Mouse (Mus musculus): Measurements from ENCODE around the gene Hspb3. TPM values are rescaled to one million over a fixed set of nuclear protein-coding genes. Genes with fewer than 3 reads are reported as not detected.

Hspb3 gene
- total RNA-seq, 2 experiments from 2014 or later: 58.1 to 83.0 TPM

DNA sequence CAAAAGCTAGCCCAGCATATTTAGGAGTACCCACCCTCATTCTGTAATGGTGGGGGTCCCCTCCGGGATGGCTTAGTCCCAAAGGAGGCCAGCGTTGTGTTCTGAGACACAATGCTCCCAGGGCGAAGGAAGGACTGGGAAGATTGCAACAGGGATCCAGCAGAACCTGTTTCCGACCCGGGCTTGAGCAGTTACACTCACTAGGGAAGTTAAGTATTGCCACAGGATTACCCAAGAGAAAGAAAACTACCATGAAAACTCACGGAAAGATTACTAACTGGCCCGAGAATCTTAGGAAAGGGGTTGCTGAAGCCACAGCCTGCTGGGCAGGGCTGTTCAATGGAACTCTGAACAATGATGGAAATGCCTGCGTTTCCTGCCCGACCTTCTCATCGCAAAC lies 49.6 kb downstream of the Hspb3 start:
- DNase-seq: no peak
- intact Hi-C loops (cut with DNase I; ENCODE audit: low total_unique reads): no loop called here

DNA sequence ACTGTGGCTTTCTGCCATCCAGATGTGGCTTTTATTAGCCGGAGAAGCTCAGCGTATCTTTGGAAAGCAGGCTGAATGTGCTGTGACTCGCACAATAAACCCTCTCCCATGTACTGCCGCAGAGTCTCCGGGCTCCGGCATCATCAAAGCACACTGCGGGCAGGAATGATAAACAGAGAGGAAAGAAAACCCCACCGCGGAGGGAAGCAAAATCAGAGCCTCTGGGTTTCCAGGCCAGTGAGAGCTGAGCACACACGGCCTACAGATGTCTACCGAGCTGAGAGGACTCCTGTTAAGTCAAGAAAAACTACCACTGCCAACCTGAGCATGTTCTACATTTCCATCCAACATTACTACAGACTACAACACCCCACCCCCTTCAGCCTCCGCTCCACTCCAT lies 50.1 kb downstream of the Hspb3 start:
- intact Hi-C loops (cut with DNase I; ENCODE audit: low total_unique reads): no loop called here
- DNase-seq: no peak

Other genes with a start within 250 kb of the Hspb3 start
- gene Snx18, start 45.1 kb downstream of the Hspb3 start, total RNA-seq (2021): 10 to 100 TPM; 14.1 to 18.5 TPM
- gene Arl15, start 130.8 kb upstream of the Hspb3 start, total RNA-seq (2021): 1 to 10 TPM; 5.9 to 8.2 TPM